In genomic region chr2:93333817-93334731, GRCm38 (mm10) we compare ENCODE assay signal across 8 mouse cellular contexts. TPM values are rescaled to one million over a fixed set of nuclear protein-coding genes. Genes with fewer than 3 reads are reported as not detected.
A peak's percentile ranks its signal among the peaks of the same experiment; 100 is the strongest.
DNase-seq lines count a peak whose midpoint lies in the region; ATAC-seq and TF ChIP-seq lines count a peak whose summit lies in the region.

TSS of gene Tspan18 (minus strand) at chr2:93334505.

- DNase-seq in CD4-positive helper T cell, adult 2 months (ENCODE audit: low read depth, low spot score): peak; percentile 62
- peak; percentile 90 for DNase-seq in brain, embryonic 14.5 days (ENCODE audit: low read depth)
- peak; percentile 84 for DNase-seq in testis, postnatal 10 days (ENCODE audit: low spot score)

- no peak for TF ChIP-seq CTCF in brain, embryonic 14.5 days (IDR thresholded peaks at IDR 0.05; ENCODE audit: borderline replicate concordance, extremely low read depth, insufficient read depth, insufficient read length)
- TF ChIP-seq CTCF in embryonic fibroblast, embryonic 13.5 days (IDR thresholded peaks at IDR 0.05; ENCODE audit: borderline replicate concordance, insufficient read depth, low read length): no peak

- peaks cover 2% of the 10 kb centered on the region; the same call in 1 of the 2 replicates for H3K4me1 ChIP-seq in embryonic fibroblast, embryonic 13.5 days (ENCODE audit: control insufficient read depth, insufficient read depth, low read length)
- peaks cover 56% of the 10 kb centered on the region for H3K4me1 ChIP-seq in heart, embryonic 13.5 days
- H3K4me1 ChIP-seq in kidney, embryonic 16.5 days (ENCODE audit: insufficient read depth, low read length): peaks cover 36% of the 10 kb centered on the region
- peaks cover 14% of the 10 kb centered on the region for H3K4me1 ChIP-seq in liver, embryonic 16.5 days (ENCODE audit: control insufficient read depth, low read depth, low read length)
- peaks cover 64% of the 10 kb centered on the region for H3K4me1 ChIP-seq in neural tube, embryonic 13.5 days (replicated peaks)

- H3K9ac ChIP-seq in heart, embryonic 13.5 days: peak within 1 kb of the TSS; percentile 91
- peak within 1 kb of the TSS; percentile 83 for H3K9ac ChIP-seq in kidney, embryonic 16.5 days (replicated peaks; ENCODE audit: low read length)
- peak within 1 kb of the TSS; percentile 50 for H3K9ac ChIP-seq in liver, embryonic 16.5 days (ENCODE audit: low read depth, low read length)
- peak within 1 kb of the TSS; percentile 96 for H3K9ac ChIP-seq in neural tube, embryonic 13.5 days

- peak within 1 kb of the TSS; percentile 95 for H3K4me2 ChIP-seq in heart, embryonic 13.5 days
- H3K4me2 ChIP-seq in kidney, embryonic 16.5 days (replicated peaks; ENCODE audit: low read depth, low read length): peak within 1 kb of the TSS; percentile 92
- peak within 1 kb of the TSS; percentile 98 for H3K4me2 ChIP-seq in liver, embryonic 16.5 days (ENCODE audit: low read depth, low read length)
- peak within 1 kb of the TSS; percentile 89 for H3K4me2 ChIP-seq in neural tube, embryonic 13.5 days

- H3K4me3 ChIP-seq in embryonic fibroblast, embryonic 13.5 days (ENCODE audit: insufficient read depth, low read length): peak within 1 kb of the TSS; percentile 37
- peak within 1 kb of the TSS; percentile 81 for H3K4me3 ChIP-seq in heart, embryonic 13.5 days
- peak within 1 kb of the TSS; percentile 75 for H3K4me3 ChIP-seq in kidney, embryonic 16.5 days (ENCODE audit: low read length)
- H3K4me3 ChIP-seq in liver, embryonic 16.5 days (ENCODE audit: low read depth, low read length): peak within 1 kb of the TSS; percentile 69
- peak within 1 kb of the TSS; percentile 89 for H3K4me3 ChIP-seq in neural tube, embryonic 13.5 days

- H3K27me3 ChIP-seq in heart, embryonic 13.5 days (replicated peaks): no peaks in the 10 kb centered on the region
- H3K27me3 ChIP-seq in kidney, embryonic 16.5 days (ENCODE audit: insufficient read depth, low read length): no peaks in the 10 kb centered on the region
- peaks cover 29% of the 10 kb centered on the region for H3K27me3 ChIP-seq in liver, embryonic 16.5 days (ENCODE audit: control insufficient read depth, insufficient read depth, low read depth, low read length)
- no peaks in the 10 kb centered on the region for H3K27me3 ChIP-seq in neural tube, embryonic 13.5 days

- 0 out of 2 replicates have a peak, but pooled peaks cover 3% of the 10 kb centered on the region for H3K36me3 ChIP-seq in heart, embryonic 13.5 days
- H3K36me3 ChIP-seq in kidney, embryonic 16.5 days (ENCODE audit: insufficient read depth, low read length): no peaks in the 10 kb centered on the region
- H3K36me3 ChIP-seq in liver, embryonic 16.5 days (ENCODE audit: control insufficient read depth, insufficient read depth): no peaks in the 10 kb centered on the region
- no peaks in the 10 kb centered on the region for H3K36me3 ChIP-seq in neural tube, embryonic 13.5 days

- ATAC-seq in heart, embryonic 13.5 days (ENCODE audit: extremely low read depth, insufficient number of reproducible peaks, low FRiP score, low TSS enrichment): peak; percentile 72
- peak; percentile 92 for ATAC-seq in kidney, embryonic 16.5 days (ENCODE audit: low FRiP score, low TSS enrichment)
- peak; percentile 84 for ATAC-seq in liver, embryonic 16.5 days (ENCODE audit: low read depth)
- peak; percentile 74 for ATAC-seq in neural tube, embryonic 13.5 days (ENCODE audit: low read depth)

- peak; percentile 66; the same call in 1 of the 2 replicates for TF ChIP-seq POLR2A in brain, embryonic 14.5 days (IDR thresholded peaks at IDR 0.05; ENCODE audit: borderline replicate concordance, extremely low read depth, insufficient read depth, insufficient read length, poor library complexity, severe bottlenecking)
- TF ChIP-seq POLR2A in embryonic fibroblast, embryonic 13.5 days (IDR thresholded peaks at IDR 0.05; ENCODE audit: low read depth, low read length): peak; percentile 30; the same call in 1 of the 2 replicates

- no peaks in the 10 kb centered on the region for H3K9me3 ChIP-seq in heart, embryonic 13.5 days
- H3K9me3 ChIP-seq in kidney, embryonic 16.5 days (ENCODE audit: low read length): peaks cover 5% of the 10 kb centered on the region; the same call in 1 of the 2 replicates
- H3K9me3 ChIP-seq in liver, embryonic 16.5 days (replicated peaks; ENCODE audit: control insufficient read depth, low read length): no peaks in the 10 kb centered on the region; the same call in 1 of the 2 replicates
- no peaks in the 10 kb centered on the region for H3K9me3 ChIP-seq in neural tube, embryonic 13.5 days

- under 1% methylated on average over 82 of the region's 95 CpGs for WGBS in heart, embryonic 13.5 days
- under 1% methylated on average over 89 of the region's 95 CpGs for whole genome bisulfite sequencing in kidney, embryonic 16.5 days
- WGBS in liver, embryonic 16.5 days (ENCODE audit: insufficient replicate concordance): under 1% methylated on average over 95 of the region's 95 CpGs
- under 1% methylated on average over 92 of the region's 95 CpGs for WGBS in neural tube, embryonic 13.5 days

- H3K27ac ChIP-seq in embryonic fibroblast, embryonic 13.5 days (ENCODE audit: insufficient read depth, low read length): no peak within 1 kb of the TSS
- peak within 1 kb of the TSS; percentile 90 for H3K27ac ChIP-seq in heart, embryonic 13.5 days (replicated peaks)
- H3K27ac ChIP-seq in kidney, embryonic 16.5 days (ENCODE audit: low read length): peak within 1 kb of the TSS; percentile 86
- no peak within 1 kb of the TSS for H3K27ac ChIP-seq in liver, embryonic 16.5 days (ENCODE audit: low read length)
- peak within 1 kb of the TSS; percentile 92 for H3K27ac ChIP-seq in neural tube, embryonic 13.5 days (replicated peaks)

RNA-seq across cellular contexts. Expression of gene Tspan18, which starts in this region (rescaled TPM):
- 25.3 and 43.9 TPM in 2 replicates for polyA plus RNA-seq in brain, embryonic 14.5 days (2012; rRNA removed)
- 2.5 and 11.5 TPM in 2 replicates for polyA plus RNA-seq in embryonic fibroblast, embryonic 13.5 days (2011; ENCODE audit: insufficient read length, low read depth, missing spikeins)
- 41.7 and 43.2 TPM in 2 replicates for polyA plus RNA-seq in heart, embryonic 13.5 days (2015; fragmentation: Nextera tagmentation; extraction: Ambion mirVana)
- 35.0 and 47.0 TPM in 2 replicates for polyA plus RNA-seq in kidney, embryonic 16.5 days (2015; fragmentation: Nextera tagmentation; extraction: Ambion mirVana)
- 2.0 and 2.2 TPM in 2 replicates for polyA plus RNA-seq in liver, embryonic 16.5 days (2015; fragmentation: Nextera tagmentation; extraction: Ambion mirVana)
- 41.8 and 43.5 TPM in 2 replicates for polyA plus RNA-seq in neural tube, embryonic 13.5 days (2015; fragmentation: Nextera tagmentation; extraction: Ambion mirVana)

Comparison
In these comparisons a context has a peak if more than half of its experiments do, and no peak if none do; other contexts are left out.
1. H3K27ac ChIP-seq: peak in heart, embryonic 13.5 days (single experiment), kidney, embryonic 16.5 days (single experiment) and neural tube, embryonic 13.5 days (single experiment); none in embryonic fibroblast, embryonic 13.5 days (single experiment) and liver, embryonic 16.5 days (single experiment).
2. H3K4me3 ChIP-seq: peak in every context shown above with its lines; median percentile 89 in neural tube, embryonic 13.5 days; 81 in heart, embryonic 13.5 days; 75 in kidney, embryonic 16.5 days; 69 in liver, embryonic 16.5 days; 37 in embryonic fibroblast, embryonic 13.5 days.
3. Peak in every context shown above with its lines, with median percentiles within 50 percentile points of each other: DNase-seq, ATAC-seq, H3K4me2 ChIP-seq and H3K9ac ChIP-seq.